Mouse (Mus musculus): ENCODE results near the gene Gm13272. TPM values are rescaled to one million over a fixed set of nuclear protein-coding genes. Genes with fewer than 3 reads are reported as not detected.
"Not testable (repeated sequence)": the region's sequence is repeated elsewhere in the genome, so short reads cannot be mapped to it uniquely, and the experiment has no call there.

Gm13272 gene
- polyA plus RNA-seq, 1 experiment from 2014 or later: not detected

GRCm38 (mm10) chr4:88773534-88773933 lies 6.1 kb upstream of the Gm13272 start, which contains the start of gene Gm13290:
Gene Gm13290, plus strand, starts transcription at chr4:88773834.
- ATAC-seq (ENCODE audit: insufficient read depth, low FRiP score, low TSS enrichment); H3K4me1 ChIP-seq (ENCODE audit: control insufficient read depth, insufficient read depth, low read length); H3K9me3 ChIP-seq (ENCODE audit: control insufficient read depth, low read length); H3K9ac ChIP-seq (ENCODE audit: low read length); H3K4me3 ChIP-seq (ENCODE audit: low read depth, low read length); DNase-seq (ENCODE audit: low spot score); H3K4me2 ChIP-seq (ENCODE audit: low read depth); H3K27me3 ChIP-seq (ENCODE audit: control insufficient read depth, insufficient read depth, low read length); H3K36me3 ChIP-seq (ENCODE audit: control insufficient read depth, insufficient read depth, low read length); H3K27ac ChIP-seq (ENCODE audit: low read depth, low read length): not testable (repeated sequence)
- no CpG with 5 or more reads among the region's 32 CpGs for WGBS

- DNase-seq (ENCODE audit: low spot score); H3K27me3 ChIP-seq (ENCODE audit: control insufficient read depth, insufficient read depth, low read length); H3K9ac ChIP-seq (ENCODE audit: low read length); H3K4me2 ChIP-seq (ENCODE audit: low read depth); H3K4me1 ChIP-seq (ENCODE audit: control insufficient read depth, insufficient read depth, low read length); ATAC-seq (ENCODE audit: insufficient read depth, low FRiP score, low TSS enrichment); H3K36me3 ChIP-seq (ENCODE audit: control insufficient read depth, insufficient read depth, low read length); H3K27ac ChIP-seq (ENCODE audit: low read depth, low read length); H3K9me3 ChIP-seq (ENCODE audit: control insufficient read depth, low read length); H3K4me3 ChIP-seq (ENCODE audit: low read depth, low read length): not testable (repeated sequence)
- WGBS: no CpG with 5 or more reads among the region's 29 CpGs
Observed at GRCm38 (mm10) chr4:88776622-88777021, 3.0 kb upstream of the Gm13272 start, which contains the start of gene Gm13289. Gene Gm13289, plus strand, starts transcription at chr4:88776922.

- not testable (repeated sequence) for H3K27me3 ChIP-seq (ENCODE audit: control insufficient read depth, insufficient read depth, low read length); H3K36me3 ChIP-seq (ENCODE audit: control insufficient read depth, insufficient read depth, low read length); H3K9ac ChIP-seq (ENCODE audit: low read length); H3K4me2 ChIP-seq (ENCODE audit: low read depth); H3K4me1 ChIP-seq (ENCODE audit: control insufficient read depth, insufficient read depth, low read length); DNase-seq (ENCODE audit: low spot score); H3K9me3 ChIP-seq (ENCODE audit: control insufficient read depth, low read length); ATAC-seq (ENCODE audit: insufficient read depth, low FRiP score, low TSS enrichment); H3K4me3 ChIP-seq (ENCODE audit: low read depth, low read length); H3K27ac ChIP-seq (ENCODE audit: low read depth, low read length)
- WGBS: 55% methylated on average over 15 of the region's 18 CpGs
Observed at GRCm38 (mm10) chr4:88780320-88780719, 670 bp downstream of the Gm13272 start.

- ATAC-seq (ENCODE audit: insufficient read depth, low FRiP score, low TSS enrichment); H3K4me3 ChIP-seq (ENCODE audit: low read depth, low read length); H3K36me3 ChIP-seq (ENCODE audit: control insufficient read depth, insufficient read depth, low read length); H3K9me3 ChIP-seq (ENCODE audit: control insufficient read depth, low read length); H3K27me3 ChIP-seq (ENCODE audit: control insufficient read depth, insufficient read depth, low read length); H3K4me1 ChIP-seq (ENCODE audit: control insufficient read depth, insufficient read depth, low read length); H3K9ac ChIP-seq (ENCODE audit: low read length); H3K27ac ChIP-seq (ENCODE audit: low read depth, low read length); DNase-seq (ENCODE audit: low spot score); H3K4me2 ChIP-seq (ENCODE audit: low read depth): not testable (repeated sequence)
- WGBS: 11% methylated on average over 3 of the region's 7 CpGs
Observed at GRCm38 (mm10) chr4:88781831-88782230, 2.2 kb downstream of the Gm13272 start, which contains the start of gene Ifnz. Gene Ifnz, plus strand, starts transcription at chr4:88782131.

GRCm38 (mm10) chr4:88782335-88782734 lies 2.7 kb downstream of the Gm13272 start:
- ATAC-seq (ENCODE audit: insufficient read depth, low FRiP score, low TSS enrichment); H3K27ac ChIP-seq (ENCODE audit: low read depth, low read length); H3K4me2 ChIP-seq (ENCODE audit: low read depth); H3K9me3 ChIP-seq (ENCODE audit: control insufficient read depth, low read length); DNase-seq (ENCODE audit: low spot score); H3K27me3 ChIP-seq (ENCODE audit: control insufficient read depth, insufficient read depth, low read length); H3K4me3 ChIP-seq (ENCODE audit: low read depth, low read length); H3K9ac ChIP-seq (ENCODE audit: low read length); H3K4me1 ChIP-seq (ENCODE audit: control insufficient read depth, insufficient read depth, low read length); H3K36me3 ChIP-seq (ENCODE audit: control insufficient read depth, insufficient read depth, low read length): not testable (repeated sequence)
- WGBS: no CpG with 5 or more reads among the region's 31 CpGs

- not testable (repeated sequence) for DNase-seq (ENCODE audit: low spot score); H3K4me2 ChIP-seq (ENCODE audit: low read depth); H3K27me3 ChIP-seq (ENCODE audit: control insufficient read depth, insufficient read depth, low read length); H3K27ac ChIP-seq (ENCODE audit: low read depth, low read length); H3K4me3 ChIP-seq (ENCODE audit: low read depth, low read length); ATAC-seq (ENCODE audit: insufficient read depth, low FRiP score, low TSS enrichment); H3K4me1 ChIP-seq (ENCODE audit: control insufficient read depth, insufficient read depth, low read length); H3K9ac ChIP-seq (ENCODE audit: low read length); H3K9me3 ChIP-seq (ENCODE audit: control insufficient read depth, low read length); H3K36me3 ChIP-seq (ENCODE audit: control insufficient read depth, insufficient read depth, low read length)
- no CpG with 5 or more reads among the region's 27 CpGs for WGBS
Observed at GRCm38 (mm10) chr4:88785409-88785808, 5.8 kb downstream of the Gm13272 start, which contains the start of gene Gm13276. Gene Gm13276, plus strand, starts transcription at chr4:88785709.

- not testable (repeated sequence) for H3K4me1 ChIP-seq (ENCODE audit: control insufficient read depth, insufficient read depth, low read length); H3K27ac ChIP-seq (ENCODE audit: low read depth, low read length); H3K27me3 ChIP-seq (ENCODE audit: control insufficient read depth, insufficient read depth, low read length); H3K4me2 ChIP-seq (ENCODE audit: low read depth); H3K9me3 ChIP-seq (ENCODE audit: control insufficient read depth, low read length); H3K36me3 ChIP-seq (ENCODE audit: control insufficient read depth, insufficient read depth, low read length); H3K4me3 ChIP-seq (ENCODE audit: low read depth, low read length); ATAC-seq (ENCODE audit: insufficient read depth, low FRiP score, low TSS enrichment); H3K9ac ChIP-seq (ENCODE audit: low read length); DNase-seq (ENCODE audit: low spot score)
- 0% methylated on average over 1 of the region's 28 CpGs for WGBS
Observed at GRCm38 (mm10) chr4:88788402-88788801, 8.8 kb downstream of the Gm13272 start, which contains the start of gene Gm13277. Gene Gm13277, plus strand, starts transcription at chr4:88788632.

GRCm38 (mm10) chr4:88791250-88791649 lies 11.6 kb downstream of the Gm13272 start, which contains the start of gene Gm13278:
Gene Gm13278, plus strand, starts transcription at chr4:88791550.
- not testable (repeated sequence) for H3K9ac ChIP-seq (ENCODE audit: low read length); ATAC-seq (ENCODE audit: insufficient read depth, low FRiP score, low TSS enrichment); DNase-seq (ENCODE audit: low spot score); H3K36me3 ChIP-seq (ENCODE audit: control insufficient read depth, insufficient read depth, low read length); H3K27ac ChIP-seq (ENCODE audit: low read depth, low read length); H3K4me1 ChIP-seq (ENCODE audit: control insufficient read depth, insufficient read depth, low read length); H3K4me3 ChIP-seq (ENCODE audit: low read depth, low read length); H3K27me3 ChIP-seq (ENCODE audit: control insufficient read depth, insufficient read depth, low read length); H3K4me2 ChIP-seq (ENCODE audit: low read depth); H3K9me3 ChIP-seq (ENCODE audit: control insufficient read depth, low read length)
- no CpG with 5 or more reads among the region's 28 CpGs for WGBS

- not testable (repeated sequence) for ATAC-seq (ENCODE audit: insufficient read depth, low FRiP score, low TSS enrichment); H3K4me3 ChIP-seq (ENCODE audit: low read depth, low read length); H3K27me3 ChIP-seq (ENCODE audit: control insufficient read depth, insufficient read depth, low read length); H3K9me3 ChIP-seq (ENCODE audit: control insufficient read depth, low read length); H3K4me2 ChIP-seq (ENCODE audit: low read depth); H3K9ac ChIP-seq (ENCODE audit: low read length); DNase-seq (ENCODE audit: low spot score); H3K27ac ChIP-seq (ENCODE audit: low read depth, low read length); H3K4me1 ChIP-seq (ENCODE audit: control insufficient read depth, insufficient read depth, low read length); H3K36me3 ChIP-seq (ENCODE audit: control insufficient read depth, insufficient read depth, low read length)
- 0% methylated on average over 5 of the region's 52 CpGs for WGBS
Observed at GRCm38 (mm10) chr4:88793936-88794675, 14.5 kb downstream of the Gm13272 start, which contains the start of gene Gm13275. Gene Gm13275, plus strand, starts transcription at chr4:88794487.

Data from neural tube, embryonic 11.5 days (tissue).